Mouse (Mus musculus): ENCODE measurements around the gene Abcb4.
"Not testable (repeated sequence)": the region's sequence is repeated elsewhere in the genome, so short reads cannot be mapped to it uniquely, and the experiment has no call there.

Abcb4 gene

DNA sequence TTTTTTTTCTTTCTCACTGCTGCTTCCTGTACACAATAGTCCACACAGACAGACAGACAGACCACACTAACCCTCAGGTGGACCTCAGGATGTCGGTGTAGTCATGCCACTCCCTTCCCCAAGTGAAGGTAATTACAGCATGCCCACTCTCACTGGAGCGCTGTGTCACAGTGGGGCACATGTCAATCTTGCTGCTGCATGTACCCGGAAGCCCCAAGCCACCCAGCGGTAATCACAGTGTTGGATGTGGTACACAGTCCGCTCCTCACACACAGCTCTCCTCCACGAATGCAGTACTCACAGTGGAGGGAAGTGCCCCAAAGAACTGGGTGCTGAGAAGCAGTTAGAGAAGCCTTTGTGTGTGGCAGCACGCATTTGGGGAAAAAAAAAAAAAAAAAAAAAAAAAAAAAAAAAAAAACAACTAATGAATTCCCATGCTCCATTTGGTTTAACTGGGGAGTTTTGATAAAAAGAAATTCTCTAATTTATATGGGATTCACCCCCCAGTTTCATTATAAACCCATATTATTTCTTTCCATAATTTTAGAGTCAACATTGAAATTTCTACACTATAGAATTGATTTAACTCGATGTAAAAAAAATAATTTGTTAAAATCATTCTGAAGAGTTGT, 18.2 kb downstream of the Abcb4 start:
- peak; percentile 19 to 31 for DNase-seq

DNA sequence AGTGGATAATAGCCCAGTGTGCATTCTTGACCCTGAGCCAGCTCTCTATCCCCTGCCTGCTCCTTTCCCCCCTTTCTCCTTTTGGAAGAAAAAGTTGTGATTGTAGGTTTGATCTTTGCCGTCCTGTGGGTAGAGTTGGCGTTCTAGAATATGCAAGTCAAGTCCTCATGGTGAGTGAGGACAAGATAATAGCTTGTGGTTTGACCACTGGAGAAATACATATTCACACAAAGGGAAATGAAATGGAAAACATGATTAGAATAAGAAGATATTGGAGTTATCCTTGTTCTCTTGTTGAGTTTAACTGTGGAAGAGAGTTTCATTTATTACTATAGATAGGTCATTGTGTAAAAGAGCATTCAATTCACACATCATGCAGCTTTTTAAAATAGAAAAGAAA, 22.9 kb downstream of the Abcb4 start:
- DNase-seq = no peak

DNA sequence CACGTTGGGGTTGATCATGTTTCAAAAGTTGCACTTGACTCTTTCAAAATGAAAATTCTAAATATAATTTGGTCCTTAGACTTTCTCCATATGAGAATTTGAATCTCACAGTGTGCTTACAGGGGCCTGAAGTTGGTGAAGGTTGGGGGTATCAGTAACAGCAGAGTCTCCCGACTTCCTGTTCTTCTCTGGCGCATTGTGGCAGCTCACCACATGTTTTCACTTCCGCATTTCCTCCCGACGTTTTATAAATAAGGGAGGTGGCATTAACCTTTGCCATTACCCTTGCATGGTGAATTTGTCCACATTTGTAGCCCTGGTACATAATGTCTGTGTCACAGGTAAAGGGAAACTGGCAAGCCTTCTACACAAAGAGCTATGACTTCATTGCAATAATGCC, 23.6 kb downstream of the Abcb4 start:
- DNase-seq = no peak

DNA sequence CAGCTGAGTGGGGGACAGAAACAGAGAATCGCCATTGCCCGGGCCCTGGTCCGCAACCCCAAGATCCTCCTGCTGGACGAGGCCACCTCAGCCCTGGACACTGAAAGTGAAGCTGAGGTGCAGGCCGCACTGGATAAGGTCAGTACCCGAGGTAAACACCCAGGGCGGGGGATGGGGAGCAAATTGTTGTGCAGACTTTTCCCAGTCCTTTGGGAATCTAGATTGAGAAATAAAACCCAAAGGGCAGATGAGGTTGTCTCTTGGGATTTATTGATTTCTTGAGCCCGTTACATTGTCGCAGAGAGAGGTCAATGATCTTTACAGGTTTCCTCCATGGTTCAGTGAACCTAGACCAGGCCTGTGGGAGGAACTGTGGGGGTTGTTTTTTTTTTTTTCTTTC, 34.9 kb downstream of the Abcb4 start:
- DNase-seq = no peak

DNA sequence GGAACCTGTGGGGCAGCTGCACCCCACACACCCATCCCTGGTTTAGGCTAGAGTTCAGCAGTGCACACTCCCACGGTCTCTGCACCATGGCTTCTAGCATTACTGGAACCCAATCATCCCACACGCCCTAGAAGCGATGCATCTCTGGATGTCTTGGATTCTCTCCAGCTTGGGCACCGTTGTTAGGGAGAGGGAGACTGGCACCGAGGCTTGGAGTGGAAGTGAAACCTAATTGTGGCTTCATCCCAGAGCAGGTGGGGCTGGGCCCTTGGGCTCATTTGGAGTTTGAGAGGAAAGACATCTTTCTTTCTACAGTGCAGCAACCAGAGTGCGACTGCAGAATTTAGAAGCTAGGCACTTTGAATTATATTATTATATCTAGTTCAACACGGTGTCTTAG, 44.4 kb downstream of the Abcb4 start:
- no peak for DNase-seq

DNA sequence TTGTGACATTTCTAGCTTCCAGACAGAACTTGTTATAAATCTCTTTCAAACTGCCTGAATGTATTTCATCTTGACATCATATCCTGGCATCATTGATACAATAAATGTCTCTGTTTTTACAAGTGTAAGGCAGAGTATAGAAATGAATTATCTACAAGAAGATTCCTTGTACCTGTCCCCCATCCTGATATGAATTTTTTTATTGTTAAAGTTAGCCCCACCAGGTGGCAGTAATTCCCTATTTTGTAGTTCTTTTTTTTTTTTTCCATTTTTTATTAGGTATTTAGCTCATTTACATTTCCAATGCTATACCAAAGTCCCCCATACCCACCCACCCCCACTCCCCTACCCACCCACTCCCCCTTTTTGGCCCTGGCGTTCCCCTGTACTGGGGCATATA, 47.7 kb downstream of the Abcb4 start:
- not testable (repeated sequence) for DNase-seq

DNA sequence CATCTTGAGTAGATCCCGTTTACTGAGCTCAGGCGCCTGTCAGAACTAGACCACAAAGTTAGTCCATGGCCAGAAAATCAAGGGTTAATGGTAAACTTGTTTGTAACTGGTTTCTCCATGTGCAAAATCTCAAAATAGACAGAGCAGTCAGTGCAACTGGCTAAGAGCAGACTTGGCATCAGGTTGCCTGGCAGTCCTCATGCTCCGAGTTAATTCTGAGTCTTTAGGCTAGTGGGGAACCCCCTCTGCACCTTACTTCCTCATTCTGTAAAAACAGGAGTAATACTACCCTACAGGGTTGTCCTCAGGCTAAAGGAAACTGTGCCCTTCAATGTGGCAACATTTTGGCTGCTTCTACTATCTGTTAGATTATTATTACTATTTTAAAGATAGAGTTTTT, 50.3 kb downstream of the Abcb4 start:
- DNase-seq = no peak

DNA sequence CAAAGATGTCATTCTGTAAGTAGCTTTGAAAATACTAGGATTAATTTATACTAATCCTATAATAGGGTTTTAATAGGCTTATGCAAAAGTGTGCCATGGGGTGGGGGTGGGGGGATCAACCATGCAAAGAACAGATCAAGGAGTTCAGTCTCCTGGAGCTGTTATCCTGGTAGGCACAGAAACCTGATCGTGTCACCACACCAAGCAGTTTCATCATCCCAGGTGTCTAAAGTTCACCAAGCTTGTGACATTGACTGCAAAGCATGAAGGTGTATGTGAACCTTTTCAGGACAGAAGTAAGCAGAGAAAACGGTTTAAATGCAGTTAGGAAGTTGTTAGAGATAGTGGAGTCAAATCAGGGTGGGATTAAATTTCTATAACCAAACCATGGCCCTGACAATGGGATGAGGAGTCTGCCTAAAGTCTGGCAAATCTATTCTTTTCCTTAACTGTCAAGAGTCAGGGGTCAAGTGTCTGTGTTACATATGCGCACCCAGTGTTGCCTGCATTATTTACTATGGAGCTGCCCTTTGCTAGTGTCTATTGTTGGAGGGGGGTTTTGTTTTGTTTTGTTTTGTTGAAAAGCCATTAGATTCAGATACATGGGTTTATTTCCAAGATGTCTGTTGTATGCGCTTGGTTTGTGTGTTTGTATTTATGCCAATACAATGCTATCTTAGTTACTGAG, 54.0 kb downstream of the Abcb4 start:
- DNase-seq = no peak

DNA sequence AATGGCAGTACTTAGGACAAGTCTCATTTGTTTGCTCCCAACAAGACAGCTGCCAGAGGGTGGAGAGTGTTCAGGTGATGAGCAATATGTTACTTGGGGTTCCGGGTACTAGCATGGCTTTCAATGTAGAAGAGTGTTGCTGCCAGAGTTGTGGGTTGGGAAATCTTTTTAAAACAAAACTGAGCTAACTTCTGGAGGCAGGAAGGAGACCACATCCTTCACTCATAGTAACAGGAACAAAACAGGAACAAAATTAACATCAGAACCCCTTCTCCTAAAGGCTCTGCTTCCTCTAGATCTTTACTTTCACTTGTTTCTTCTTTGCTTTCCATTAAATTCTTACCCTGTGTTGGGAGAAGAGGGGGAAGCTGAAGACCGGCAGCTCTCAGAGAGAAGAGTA, 60.1 kb downstream of the Abcb4 start:
- DNase-seq = no peak

DNA sequence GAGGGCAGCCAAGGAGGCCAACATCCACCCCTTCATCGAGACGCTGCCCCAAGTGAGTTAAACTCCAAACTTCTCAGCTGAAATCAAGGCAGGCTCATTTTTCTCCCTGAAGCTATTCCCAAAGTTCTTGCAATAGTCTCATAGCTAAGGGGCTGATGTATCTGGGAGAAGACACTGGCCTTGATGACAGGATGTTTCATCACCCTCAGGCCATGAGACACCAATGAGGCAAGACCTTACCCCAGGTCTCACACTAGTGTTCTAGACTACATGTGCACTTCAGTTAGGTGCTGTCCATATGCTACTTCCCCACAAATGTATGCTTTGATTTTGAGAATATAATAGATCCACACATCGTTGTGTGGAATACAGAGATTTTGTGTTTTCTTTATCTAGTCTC, 62.0 kb downstream of the Abcb4 start:
- no peak for DNase-seq

DNA sequence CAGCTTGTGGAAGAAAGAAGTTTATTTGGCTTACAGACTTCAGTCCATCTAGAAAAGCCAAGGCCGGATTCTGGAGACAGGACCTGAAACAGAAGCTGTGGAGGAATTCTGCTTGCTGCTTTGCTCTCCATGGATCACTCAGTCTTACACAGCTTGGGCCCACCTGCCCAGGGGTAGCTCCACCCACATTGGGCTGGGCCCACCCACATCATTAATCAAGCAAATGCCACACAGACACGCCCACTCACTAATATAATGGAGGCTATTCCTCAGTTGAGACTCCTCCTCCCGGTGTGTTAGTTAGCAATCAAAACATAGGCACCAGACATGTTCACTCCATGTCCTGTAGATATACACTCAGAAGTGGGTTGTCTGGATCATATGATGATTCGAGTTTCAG, 67.0 kb downstream of the Abcb4 start:
- no peak for DNase-seq

DNA sequence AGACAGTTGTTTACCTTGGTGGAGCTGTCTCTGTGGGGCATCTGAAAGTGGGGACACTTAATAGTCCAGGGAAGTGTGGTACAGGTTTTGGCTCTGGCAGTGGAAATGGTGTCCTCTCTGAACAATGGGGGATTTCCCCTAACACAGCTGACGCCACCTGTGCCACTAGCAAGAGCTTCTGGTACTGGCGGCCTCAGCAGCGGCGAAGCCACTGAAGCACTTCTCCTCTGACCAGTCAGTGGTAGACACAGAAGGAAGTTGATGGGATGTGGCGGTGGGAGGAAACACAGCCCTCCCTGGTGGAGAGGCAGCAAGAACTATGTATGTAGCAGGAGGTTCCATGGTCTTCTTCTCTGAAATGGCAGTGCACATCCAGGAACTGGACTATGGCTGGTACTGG, 71.0 kb downstream of the Abcb4 start:
- DNase-seq = no peak

DNA sequence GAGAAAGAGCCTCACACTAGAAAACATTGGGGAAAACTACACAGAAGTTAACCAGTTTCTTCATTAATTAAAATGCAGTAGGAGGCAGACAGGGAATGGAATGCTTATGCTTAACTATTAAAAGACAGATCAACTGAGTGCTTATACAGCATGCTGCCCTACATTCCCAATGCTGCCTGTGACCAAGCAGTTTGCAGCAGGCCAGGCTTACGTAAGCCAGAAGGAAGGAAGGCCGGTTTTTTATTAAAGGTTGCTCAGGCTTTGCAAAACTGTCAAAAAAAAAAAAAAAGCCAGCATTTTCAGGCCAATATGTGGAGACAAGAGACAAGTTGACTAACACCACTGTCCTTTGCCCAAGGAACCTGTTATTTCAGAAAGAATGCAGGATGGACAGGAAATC, 77.2 kb downstream of the Abcb4 start:
- DNase-seq = no peak

DNA sequence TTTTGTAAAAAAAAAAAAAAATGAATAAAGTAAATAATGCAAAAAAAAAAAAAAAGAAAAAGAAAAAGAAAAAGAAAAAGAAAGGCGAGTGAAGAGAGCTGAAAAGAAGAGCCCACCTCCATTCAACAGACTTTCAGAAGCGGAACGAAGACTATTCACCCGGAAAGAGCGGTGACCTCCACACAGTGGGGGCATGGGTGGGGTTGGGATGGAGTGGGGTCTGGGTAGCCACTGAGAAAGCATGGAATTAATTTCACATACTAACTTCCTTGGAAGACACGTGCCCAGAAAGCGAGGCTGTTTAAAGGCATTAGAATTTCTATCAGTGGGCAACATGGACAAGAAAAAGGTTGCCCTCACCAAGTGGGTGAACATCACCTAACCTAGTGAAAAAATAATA, 78.8 kb downstream of the Abcb4 start:
- DNase-seq = no peak

DNA sequence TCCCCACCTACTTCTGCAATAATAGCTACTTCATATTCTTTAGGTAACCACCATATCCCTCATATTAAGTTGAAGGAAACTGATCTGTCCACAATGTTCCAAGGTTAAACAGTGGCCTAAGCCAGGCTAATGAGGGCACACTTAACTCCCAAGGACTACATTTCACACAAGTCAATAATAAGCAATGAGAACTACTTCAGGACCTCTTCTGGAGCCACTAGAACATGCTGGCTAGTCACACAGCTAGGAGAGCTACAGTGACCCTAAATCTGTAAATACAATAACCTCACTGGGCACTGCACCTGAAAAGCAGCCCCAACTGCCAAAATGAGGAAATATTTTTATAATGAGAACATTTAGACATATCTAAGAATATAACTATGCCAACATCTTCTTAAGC, 81.2 kb downstream of the Abcb4 start:
- DNase-seq = no peak

DNA sequence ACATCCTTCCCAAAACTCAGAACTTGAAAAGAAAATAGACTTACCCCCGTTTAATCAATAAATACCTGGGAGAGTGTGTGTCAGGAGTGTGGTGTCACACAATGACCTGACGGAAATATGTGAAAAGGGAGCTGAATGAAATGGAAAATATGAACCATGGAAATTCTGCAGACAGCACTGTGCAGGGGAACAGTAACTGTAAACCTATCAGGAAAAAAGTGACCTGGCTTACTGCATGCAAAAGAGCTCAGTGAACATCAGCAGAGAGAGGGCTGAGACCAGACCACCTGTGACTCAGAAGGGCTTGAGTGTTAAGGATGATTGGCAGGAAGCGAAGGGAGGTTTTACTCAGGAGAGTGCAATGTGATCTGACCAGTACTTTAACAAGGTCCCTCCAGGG, 92.0 kb downstream of the Abcb4 start:
- no peak for DNase-seq

DNA sequence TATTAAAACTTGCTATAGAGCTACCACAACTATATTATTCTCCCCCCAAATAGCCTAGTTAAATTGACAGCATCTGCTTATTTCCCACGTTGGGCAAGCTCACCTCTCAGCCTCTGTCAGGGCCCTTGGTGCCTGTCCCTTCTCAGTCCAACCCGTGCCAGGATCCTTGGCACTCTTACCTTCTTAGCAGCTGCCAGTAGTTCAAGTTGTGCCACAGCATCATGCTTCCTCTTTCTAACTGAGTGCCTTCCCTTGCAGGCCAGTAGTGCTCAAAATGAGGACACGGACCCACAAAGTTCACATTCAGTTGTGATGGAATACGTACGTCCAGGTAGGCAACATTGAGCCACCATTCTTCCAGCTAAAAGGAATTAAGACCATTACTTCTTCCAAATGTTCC, 94.4 kb downstream of the Abcb4 start:
- DNase-seq = no peak

DNA sequence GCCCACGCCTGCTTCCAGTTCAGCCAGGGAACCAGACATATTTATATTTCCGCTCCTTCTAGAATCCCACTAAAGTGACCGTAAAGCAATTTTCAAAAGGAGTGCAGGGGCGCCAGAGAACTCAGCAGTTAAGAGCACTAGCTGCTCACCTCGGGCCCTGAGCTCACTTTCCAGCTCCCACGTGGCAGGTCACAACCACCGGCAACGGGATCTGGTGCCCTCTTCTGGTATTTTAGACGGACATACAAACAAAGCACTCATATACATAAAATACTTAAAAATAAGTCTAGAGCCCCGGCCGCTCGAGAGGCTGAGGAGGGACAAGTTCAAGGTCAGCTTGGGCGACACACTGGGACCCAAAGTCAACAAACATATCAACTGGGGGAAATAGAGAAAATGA, 97.0 kb downstream of the Abcb4 start:
- DNase-seq = no peak

DNA sequence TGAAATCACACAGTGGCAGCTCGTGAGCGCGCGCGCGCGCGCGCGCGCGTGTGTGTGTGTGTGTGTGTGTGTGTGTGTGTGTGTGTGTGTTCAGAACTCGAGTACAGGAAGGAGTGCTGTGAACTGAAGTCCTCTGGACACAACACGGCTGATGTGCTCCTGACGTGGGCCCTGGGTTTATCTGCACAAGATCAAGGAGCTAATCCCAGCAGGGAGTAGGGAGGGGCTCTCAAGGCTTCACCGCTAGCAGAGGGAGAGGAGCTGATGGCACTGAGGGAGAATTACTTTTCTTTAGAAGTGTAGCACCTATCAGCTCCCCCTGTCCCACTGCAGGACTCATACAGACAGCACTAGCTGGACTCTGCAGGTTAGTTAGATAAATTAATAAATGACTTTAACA, 98.1 kb downstream of the Abcb4 start:
- DNase-seq = no peak

DNA sequence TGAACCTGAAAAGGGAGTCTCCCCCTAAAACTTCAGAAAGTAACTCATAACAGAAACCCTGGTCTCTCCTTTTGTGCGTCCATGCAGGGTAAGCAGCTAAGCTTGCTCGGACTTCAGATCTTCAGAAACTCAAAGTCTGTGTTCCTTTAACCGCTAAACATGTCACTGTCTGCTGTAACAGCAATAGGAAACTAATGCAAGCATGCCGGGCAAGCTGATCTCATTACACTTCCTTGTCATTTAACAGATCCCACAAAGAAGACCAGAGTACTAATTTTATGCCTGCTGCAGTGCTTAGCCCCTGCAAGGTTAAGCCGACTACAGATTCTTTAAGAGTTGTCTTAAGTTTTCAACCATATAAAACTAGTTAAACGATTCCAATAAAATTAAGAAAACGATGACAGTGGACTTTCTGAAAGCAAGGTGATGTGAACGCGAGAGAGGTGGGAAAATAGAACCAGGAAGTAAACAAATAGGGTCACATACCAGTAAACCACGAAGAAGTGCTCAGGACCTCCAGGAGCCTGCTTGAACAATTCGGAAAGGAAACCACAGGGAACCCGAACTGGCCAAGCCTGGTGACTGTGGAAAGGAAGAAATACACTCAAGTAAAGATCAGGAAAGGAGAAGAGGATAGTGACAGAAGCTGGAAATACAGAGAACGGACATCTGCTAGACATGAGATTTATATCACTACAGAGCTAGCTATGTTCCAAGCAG, 102.6 kb downstream of the Abcb4 start:
- no peak for DNase-seq

DNA sequence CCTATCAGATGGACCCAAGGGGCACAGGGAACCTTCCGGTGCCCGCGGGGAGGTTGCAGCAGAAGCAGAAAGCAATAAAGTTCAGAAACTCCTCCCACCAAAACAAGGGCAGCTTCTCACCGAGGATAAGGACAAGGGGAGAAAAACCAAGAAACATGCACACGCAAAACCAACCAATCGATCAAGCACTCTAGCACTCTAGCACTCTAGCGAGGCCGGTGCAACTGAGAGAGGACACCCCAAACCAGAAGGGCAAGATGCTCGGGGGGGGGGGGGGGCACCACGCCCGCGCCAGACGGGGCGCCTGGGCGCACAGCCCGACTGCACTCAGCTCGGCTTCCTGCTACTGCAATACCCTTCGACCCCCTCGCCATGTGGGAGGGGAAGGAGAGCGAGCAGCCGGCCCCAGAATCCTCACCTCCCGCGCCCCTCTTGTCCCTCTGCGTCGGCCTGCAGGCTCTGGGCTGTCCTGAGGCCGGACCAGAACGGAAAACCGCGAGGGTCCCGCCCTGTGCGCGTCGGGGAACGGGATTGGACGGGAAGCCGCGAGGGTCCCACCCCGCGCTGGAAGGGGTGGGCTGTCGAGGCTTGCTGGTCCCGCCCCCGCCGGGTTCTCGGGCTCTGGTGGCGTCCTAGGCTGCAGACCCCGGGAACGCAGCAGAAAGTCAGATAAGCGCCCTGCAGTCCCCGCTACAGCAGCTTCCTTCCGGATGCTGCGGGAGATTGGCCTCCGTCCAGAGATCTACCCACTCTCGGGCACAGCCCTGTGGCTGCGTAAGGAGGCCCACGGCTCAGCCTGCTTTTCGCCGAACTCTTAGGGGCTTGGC, 103.4 kb downstream of the Abcb4 start, which contains the start of gene Crot:
Gene Crot, minus strand, starts transcription at position 639 of the 827 bp plus-strand sequence.
- DNase-seq = peak; percentile 88 to 92

DNA sequence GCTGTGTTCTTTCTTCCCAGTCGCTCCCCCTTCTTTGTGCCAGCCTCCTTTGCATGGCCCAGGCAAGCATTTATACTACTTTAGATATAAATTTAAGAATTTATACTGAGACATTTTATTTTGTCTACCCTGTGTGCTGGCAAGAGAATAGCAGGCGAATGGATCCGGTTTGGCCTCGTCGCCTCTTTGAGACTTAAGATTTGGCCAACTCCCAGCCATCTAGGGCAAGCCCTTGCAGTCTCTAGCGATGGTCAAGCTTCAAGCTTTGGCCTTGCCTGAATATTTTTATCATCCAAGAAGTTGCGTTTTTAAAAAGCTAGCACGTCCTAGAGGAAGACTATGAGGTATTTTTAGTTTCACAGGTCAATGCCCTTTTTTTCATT, 104.0 kb downstream of the Abcb4 start:
- DNase-seq = no peak

DNA sequence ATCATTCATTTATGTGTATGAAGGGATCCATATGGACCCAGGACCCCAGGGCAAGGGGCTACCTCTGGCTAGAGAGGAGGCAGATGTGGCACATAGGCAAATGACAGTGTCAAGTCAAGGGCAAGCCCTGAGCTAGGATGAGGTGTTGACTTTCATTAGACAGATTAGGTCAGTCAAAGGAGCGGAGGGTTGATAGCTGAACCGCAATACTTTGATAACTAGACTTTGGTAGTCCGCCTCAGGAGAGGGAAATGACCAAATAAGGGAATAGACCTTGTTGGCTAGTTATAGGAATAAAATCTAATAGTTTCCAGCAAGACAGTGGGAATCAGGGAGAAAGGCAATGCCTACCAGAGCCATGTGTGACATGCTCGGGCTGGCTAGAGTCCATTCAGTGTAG, 105.6 kb downstream of the Abcb4 start:
- no peak for DNase-seq

Data from thymus, adult 18-20 months (tissue).